Mouse (Mus musculus): Measurements from ENCODE around the gene Trip10.

The Trip10 gene

GRCm38 (mm10) chr17:57292968-57293367 is 43.7 kb downstream of the Trip10 start:
- DNase-seq, result no peak

GRCm38 (mm10) chr17:57295935-57296334 is 46.7 kb downstream of the Trip10 start:
- DNase-seq, result no peak

DNA sequence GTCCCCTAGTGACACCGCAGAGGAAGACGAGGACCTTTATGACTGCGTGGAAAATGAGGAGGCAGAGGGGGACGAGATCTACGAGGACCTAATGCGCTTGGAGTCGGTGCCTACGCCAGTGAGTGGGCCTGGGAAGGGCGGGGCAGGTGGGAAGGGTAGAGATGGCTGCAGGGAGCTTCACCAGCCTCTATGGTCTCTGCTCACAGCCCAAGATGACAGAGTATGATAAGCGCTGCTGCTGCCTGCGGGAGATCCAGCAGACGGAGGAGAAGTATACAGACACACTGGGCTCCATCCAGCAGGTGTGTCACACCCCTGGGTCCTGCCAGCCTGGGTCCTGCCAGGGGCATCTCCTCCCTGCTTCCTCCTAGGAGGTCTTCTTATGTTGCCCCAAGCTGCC is 47.8 kb downstream of the Trip10 start:
- no peak for DNase-seq

DNA sequence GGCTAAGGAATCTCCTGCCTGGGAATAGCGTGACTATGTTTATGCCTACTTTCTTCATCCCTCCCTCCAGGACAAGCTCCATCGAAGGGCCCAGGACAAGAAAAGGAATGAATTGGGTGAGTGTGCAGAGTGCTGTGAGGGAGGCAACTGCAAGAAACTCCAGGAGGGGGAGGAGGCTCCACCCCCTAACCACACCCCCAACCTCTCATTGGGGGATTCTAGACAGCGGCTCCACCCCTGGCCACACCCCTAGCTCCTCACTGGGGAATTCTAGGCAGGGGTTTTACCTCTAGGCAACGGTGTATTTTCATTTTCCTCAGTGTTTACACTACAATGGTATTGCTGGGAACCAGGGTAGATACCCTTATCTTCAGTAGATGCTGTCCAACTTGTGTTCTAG is 56.3 kb downstream of the Trip10 start:
- no peak for DNase-seq

GRCm38 (mm10) chr17:57307074-57307473 is 57.8 kb downstream of the Trip10 start:
- DNase-seq, result no peak

DNA sequence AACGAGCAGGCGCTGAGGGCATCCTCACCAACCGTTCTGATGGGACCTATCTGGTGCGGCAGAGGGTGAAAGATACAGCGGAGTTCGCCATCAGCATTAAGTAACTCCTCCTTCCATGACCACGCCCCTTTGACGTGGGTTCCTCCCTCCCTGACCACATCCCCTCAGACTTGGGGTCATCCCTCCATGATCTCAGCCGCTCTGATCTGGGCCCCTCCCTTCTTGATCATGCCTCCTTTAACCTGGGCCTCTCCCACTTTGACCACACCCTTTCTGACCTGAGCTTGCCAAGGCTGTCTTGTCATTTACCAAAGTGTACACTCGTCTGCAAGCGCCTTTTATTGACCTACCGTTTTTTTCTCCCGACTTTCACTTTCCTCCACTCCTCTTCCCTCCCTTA is 62.5 kb downstream of the Trip10 start:
- no peak for DNase-seq

All from cerebellum, postnatal 10 days (tissue).